Mouse (Mus musculus) bone marrow, adult 2 months (tissue): Measurements from ENCODE around the gene Ttc6. TPM values are rescaled to one million over a fixed set of nuclear protein-coding genes. Genes with fewer than 3 reads are reported as not detected.
A peak's percentile ranks its signal among the peaks of the same experiment; 100 is the strongest.

Experiments used
- H3K27ac ChIP-seq: fragments of 200-500 bp; 2 replicates; pipeline ENCODE4 v1.5.1; 2012; ENCODE audit warnings: low read depth, mild to moderate bottlenecking, control low read depth, inconsistent platforms, low read length; ENCODE audit not compliant: control insufficient read depth, poor library complexity, insufficient read depth
- H3K4me1 ChIP-seq: fragments of 200-500 bp; 2 replicates; pipeline ENCODE4 v1.6.1; 2011; ENCODE audit warnings: low read length; ENCODE audit not compliant: control insufficient read depth, insufficient read depth
- H3K4me3 ChIP-seq: fragments of 200-500 bp; replicated peaks from 2 replicates; pipeline ENCODE3; 2011; ENCODE audit warnings: mild to moderate bottlenecking, low read depth, low read length, control low read depth; ENCODE audit not compliant: control insufficient read depth
- CTCF ChIP-seq: fragments of 200-500 bp; IDR thresholded peaks from 2 replicates; pipeline ENCODE4 v1.5.1; 2011; ENCODE audit warnings: low read length, control low read depth; ENCODE audit not compliant: control insufficient read depth, insufficient read depth
- POLR2A ChIP-seq: fragments of 200-500 bp; IDR thresholded peaks from 2 replicates; pipeline ENCODE4 v1.6.1; 2011; ENCODE audit warnings: low read depth, mild to moderate bottlenecking, control low read depth, low read length, borderline replicate concordance; ENCODE audit not compliant: control insufficient read depth
- WGBS: fragments of 180-500 bp; shearing (Covaris S2); methylation state at CpG from one replicate; pipeline ENCODE4 v1.1.7; 2018; 5-methylcytosine and 5-hydroxymethylcytosine counted together
- polyA plus RNA-seq: library from polyadenylated mRNA; stranded (reverse); fragments of >200 nt; gene quantifications from 2 replicates; pipeline ENCODE4 v1.2.4, GENCODE M21; 2011; ENCODE audit warnings: low replicate concordance; ENCODE audit not compliant: missing spikeins, insufficient read depth, insufficient read length

The Ttc6 gene
- polyA plus RNA-seq, 1 experiment: not detected

- WGBS: 80% methylated on average over 7 of the region's 7 CpGs
- no peak for TF ChIP-seq POLR2A
- TF ChIP-seq CTCF: no peak
- Histone ChIP-seq H3K4me1 (no peaks in the 10 kb centered on the region), H3K27ac (no peak overlapping the region), H3K4me3 (no peak overlapping the region)
Measured at GRCm38 (mm10) chr12:57764720-57765119, 200.8 kb downstream of the Ttc6 start.

GRCm38 (mm10) chr12:57776290-57776997, 212.5 kb downstream of the Ttc6 start:
- no peak overlapping the region for H3K27ac ChIP-seq
- H3K4me1 ChIP-seq: no peaks in the 10 kb centered on the region
- TF ChIP-seq CTCF (no peak), POLR2A (no peak)
- H3K4me3 ChIP-seq: no peak overlapping the region
- 40% methylated on average over 12 of the region's 12 CpGs for whole genome bisulfite sequencing

GRCm38 (mm10) chr12:57781926-57782325, 218.0 kb downstream of the Ttc6 start:
- TF ChIP-seq CTCF (no peak), POLR2A (no peak)
- 79% methylated on average over 5 of the region's 5 CpGs for WGBS
- Histone ChIP-seq H3K4me1 (no peaks in the 10 kb centered on the region), H3K4me3 (no peak overlapping the region), H3K27ac (no peak overlapping the region)

- peak; percentile 34; the same call in 1 of the 2 replicates for TF ChIP-seq CTCF
- TF ChIP-seq POLR2A: no peak
- 32% methylated on average over 5 of the region's 5 CpGs for WGBS
- H3K27ac ChIP-seq: no peak overlapping the region
- H3K4me1 ChIP-seq: no peaks in the 10 kb centered on the region
- no peak overlapping the region for H3K4me3 ChIP-seq
Measured at GRCm38 (mm10) chr12:57787471-57787870, 223.6 kb downstream of the Ttc6 start.

Other genes with a start within 250 kb of the Ttc6 start
- not detected in 2 replicates for gene Foxa1, start 17.2 kb upstream of the Ttc6 start, polyA plus RNA-seq